Mouse (Mus musculus): ENCODE measurements around the gene Slc46a3. TPM values are rescaled to one million over a fixed set of nuclear protein-coding genes. Genes with fewer than 3 reads are reported as not detected.
"Not testable (repeated sequence)": the region's sequence is repeated elsewhere in the genome, so short reads cannot be mapped to it uniquely, and the experiment has no call there.

Gene Slc46a3
- polyA plus RNA-seq, 1 experiment from 2014 or later, result 2.4 TPM

DNA sequence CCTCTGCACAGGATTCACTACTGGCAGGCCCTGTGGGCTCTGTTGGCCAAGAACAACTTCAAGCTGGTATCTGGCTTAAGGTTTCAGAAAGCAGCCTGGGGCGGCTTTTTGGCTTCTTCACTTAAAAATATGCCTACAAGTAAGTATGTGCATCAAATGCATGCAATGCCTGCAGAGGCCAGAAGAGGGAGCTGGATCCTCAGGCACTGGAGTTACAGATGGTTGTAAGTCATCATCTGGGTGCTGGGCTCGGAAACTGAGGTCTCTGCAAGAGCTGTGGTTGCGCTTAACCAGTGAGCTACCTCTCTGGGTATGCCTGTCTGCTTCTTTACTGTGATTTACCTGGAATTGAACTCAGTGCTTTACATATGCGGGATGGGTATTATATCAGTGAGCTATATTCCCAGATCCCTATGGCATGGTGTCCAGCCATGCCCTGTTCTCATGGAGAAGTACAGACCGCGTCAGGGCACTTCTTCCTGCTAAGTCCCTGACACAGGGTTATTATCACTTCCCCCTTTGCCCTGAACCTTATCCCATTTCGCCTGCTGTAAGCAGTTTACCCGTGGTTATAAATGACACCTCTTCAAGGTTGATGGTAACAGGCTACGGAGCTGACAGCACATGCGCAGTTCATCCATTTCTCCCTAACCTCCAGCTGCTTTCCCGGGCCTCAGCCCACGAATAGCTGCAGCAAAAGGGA lies 16.3 kb upstream of the Slc46a3 start:
- WGBS, result 91% methylated on average over 12 of the region's 12 CpGs
- DNase-seq (ENCODE audit: low spot score), result no peak
- Histone ChIP-seq H3K27ac (no peak overlapping the region), H3K4me3 (no peak overlapping the region), H3K9me3 (replicated peaks) (no peaks in the 10 kb centered on the region), H3K27me3 (ENCODE audit: low read depth, poor library complexity, severe bottlenecking) (no peaks in the 10 kb centered on the region), H3K36me3 (no peaks in the 10 kb centered on the region), H3K4me1 (peaks cover 14% of the 10 kb centered on the region)

GRCm38 (mm10) chr5:147907851-147908250 lies 13.2 kb upstream of the Slc46a3 start:
- Histone ChIP-seq H3K36me3 (no peaks in the 10 kb centered on the region), H3K27me3 (ENCODE audit: low read depth, poor library complexity, severe bottlenecking) (no peaks in the 10 kb centered on the region), H3K4me3 (no peak overlapping the region), H3K27ac (no peak overlapping the region), H3K9me3 (replicated peaks) (no peaks in the 10 kb centered on the region), H3K4me1 (no peaks in the 10 kb centered on the region)
- DNase-seq (ENCODE audit: low spot score), result no peak
- 87% methylated on average over 8 of the region's 8 CpGs for WGBS

DNA sequence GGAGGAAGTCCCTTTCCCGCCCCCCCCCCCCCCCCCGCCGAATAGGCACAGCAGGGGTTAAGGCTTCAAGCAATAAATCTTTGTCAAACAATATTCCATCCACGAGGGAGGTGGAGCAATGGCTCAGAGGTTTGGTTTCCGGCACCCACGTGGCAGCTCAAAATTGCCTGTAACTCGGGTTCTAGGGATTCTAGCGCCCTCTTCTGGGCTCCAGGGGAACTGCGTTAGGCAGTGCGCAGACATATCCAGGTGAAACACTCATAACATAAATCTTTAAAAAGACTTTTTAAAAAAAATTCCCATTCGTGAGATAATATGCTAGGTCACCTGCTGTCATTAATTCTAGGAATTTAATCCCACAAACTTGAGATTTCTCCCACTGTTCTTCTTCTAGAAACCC lies 12.5 kb upstream of the Slc46a3 start:
- Histone ChIP-seq H3K4me1 (no peaks in the 10 kb centered on the region), H3K36me3 (no peaks in the 10 kb centered on the region), H3K9me3 (replicated peaks) (no peaks in the 10 kb centered on the region), H3K27me3 (ENCODE audit: low read depth, poor library complexity, severe bottlenecking) (no peaks in the 10 kb centered on the region), H3K4me3 (no peak overlapping the region), H3K27ac (no peak overlapping the region)
- 53% methylated on average over 11 of the region's 11 CpGs for WGBS
- DNase-seq (ENCODE audit: low spot score), result no peak

GRCm38 (mm10) chr5:147903166-147903565 lies 8.6 kb upstream of the Slc46a3 start:
- H3K36me3 ChIP-seq, result no peaks in the 10 kb centered on the region
- H3K27me3 ChIP-seq (ENCODE audit: low read depth, poor library complexity, severe bottlenecking), result no peaks in the 10 kb centered on the region
- no peaks in the 10 kb centered on the region for H3K9me3 ChIP-seq (replicated peaks)
- DNase-seq (ENCODE audit: low spot score), result no peak
- H3K4me1 ChIP-seq, result no peaks in the 10 kb centered on the region
- 92% methylated on average over 9 of the region's 9 CpGs for WGBS
- no peak overlapping the region for H3K27ac ChIP-seq
- H3K4me3 ChIP-seq, result no peak overlapping the region

- no peaks in the 10 kb centered on the region for H3K4me1 ChIP-seq
- WGBS, result 86% methylated on average over 15 of the region's 15 CpGs
- no peaks in the 10 kb centered on the region for H3K9me3 ChIP-seq (replicated peaks)
- no peaks in the 10 kb centered on the region for H3K27me3 ChIP-seq (ENCODE audit: low read depth, poor library complexity, severe bottlenecking)
- no peak overlapping the region for H3K4me3 ChIP-seq
- no peak for DNase-seq (ENCODE audit: low spot score)
- H3K27ac ChIP-seq, result no peak overlapping the region
- no peaks in the 10 kb centered on the region for H3K36me3 ChIP-seq
Measured at GRCm38 (mm10) chr5:147902008-147902757, 7.6 kb upstream of the Slc46a3 start.

GRCm38 (mm10) chr5:147898968-147899549 lies 4.4 kb upstream of the Slc46a3 start:
- no peak overlapping the region for H3K27ac ChIP-seq
- H3K4me1 ChIP-seq, result peaks cover 11% of the 10 kb centered on the region
- WGBS, result 68% methylated on average over 4 of the region's 4 CpGs
- no peaks in the 10 kb centered on the region for H3K36me3 ChIP-seq
- H3K27me3 ChIP-seq (ENCODE audit: low read depth, poor library complexity, severe bottlenecking), result peaks cover 15% of the 10 kb centered on the region
- H3K4me3 ChIP-seq, result no peak overlapping the region
- no peaks in the 10 kb centered on the region for H3K9me3 ChIP-seq (replicated peaks)
- no peak for DNase-seq (ENCODE audit: low spot score)

- Histone ChIP-seq H3K27ac (no peak overlapping the region), H3K4me1 (peaks cover 16% of the 10 kb centered on the region), H3K36me3 (no peaks in the 10 kb centered on the region), H3K27me3 (ENCODE audit: low read depth, poor library complexity, severe bottlenecking) (peaks cover 23% of the 10 kb centered on the region), H3K9me3 (replicated peaks) (no peaks in the 10 kb centered on the region), H3K4me3 (no peak overlapping the region)
- no peak for DNase-seq (ENCODE audit: low spot score)
- WGBS, result 71% methylated on average over 2 of the region's 2 CpGs
Measured at GRCm38 (mm10) chr5:147898254-147898653, 3.6 kb upstream of the Slc46a3 start.

- H3K9me3 ChIP-seq (replicated peaks); H3K4me3 ChIP-seq; H3K36me3 ChIP-seq; H3K27ac ChIP-seq; DNase-seq (ENCODE audit: low spot score): not testable (repeated sequence)
- peaks cover 40% of the 10 kb centered on the region for H3K27me3 ChIP-seq (ENCODE audit: low read depth, poor library complexity, severe bottlenecking)
- WGBS, result 76% methylated on average over 4 of the region's 4 CpGs
- H3K4me1 ChIP-seq, result peaks cover 16% of the 10 kb centered on the region
Measured at GRCm38 (mm10) chr5:147896501-147896900, 1.9 kb upstream of the Slc46a3 start.

- no peak overlapping the region for H3K27ac ChIP-seq
- H3K9me3 ChIP-seq (replicated peaks), result no peaks in the 10 kb centered on the region
- no peaks in the 10 kb centered on the region for H3K36me3 ChIP-seq
- DNase-seq (ENCODE audit: low spot score), result peak; percentile 43
- WGBS, result 22% methylated on average over 16 of the region's 16 CpGs
- H3K4me1 ChIP-seq, result peaks cover 16% of the 10 kb centered on the region
- H3K4me3 ChIP-seq, result peak overlapping the region; percentile 71
- H3K27me3 ChIP-seq (ENCODE audit: low read depth, poor library complexity, severe bottlenecking), result peaks cover 40% of the 10 kb centered on the region
Measured at GRCm38 (mm10) chr5:147895436-147896198, 1.0 kb upstream of the Slc46a3 start.

DNA sequence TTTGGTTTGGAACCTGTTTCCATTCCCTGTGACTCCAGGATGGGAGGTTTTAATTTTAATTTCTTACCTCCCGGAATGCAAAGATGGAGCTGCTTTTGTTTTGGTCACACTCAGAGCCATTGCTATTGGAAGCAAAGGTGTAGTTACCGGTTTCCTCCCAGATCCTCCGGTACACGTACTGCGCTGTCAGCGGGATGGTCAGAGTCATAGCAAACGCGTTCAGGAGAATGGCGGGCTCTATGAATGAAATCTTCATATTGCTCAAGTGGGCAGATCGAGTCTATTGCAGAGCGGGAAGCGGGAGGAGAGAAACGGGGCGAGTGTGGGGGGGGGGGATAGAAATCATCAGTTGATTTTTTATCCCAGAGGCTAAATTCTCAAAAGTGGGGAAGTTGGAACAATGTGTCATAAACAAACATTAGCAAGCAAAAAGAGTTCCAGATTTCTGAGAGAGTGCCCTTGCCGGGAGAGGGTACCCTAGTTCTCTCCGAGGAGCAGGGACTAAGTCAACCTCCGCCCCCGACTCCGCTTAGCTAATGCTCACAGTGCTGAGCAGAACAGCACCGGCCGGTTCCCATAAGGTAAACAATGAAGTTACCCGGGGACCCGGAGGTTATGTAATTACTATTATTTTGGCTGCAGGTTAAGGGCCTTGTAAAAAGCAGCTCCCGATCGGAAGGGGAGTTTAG lies 705 bp downstream of the Slc46a3 start:
- Histone ChIP-seq H3K36me3 (no peaks in the 10 kb centered on the region), H3K27me3 (ENCODE audit: low read depth, poor library complexity, severe bottlenecking) (peaks cover 40% of the 10 kb centered on the region), H3K27ac (peak overlapping the region; percentile 56; the same call in 1 of the 2 replicates), H3K4me3 (peak overlapping the region; percentile 71), H3K9me3 (replicated peaks) (no peaks in the 10 kb centered on the region), H3K4me1 (peaks cover 16% of the 10 kb centered on the region)
- WGBS, result 2% methylated on average over 25 of the region's 25 CpGs
- peak; percentile 35 for DNase-seq (ENCODE audit: low spot score)

GRCm38 (mm10) chr5:147893143-147893542 lies 1.5 kb downstream of the Slc46a3 start:
- DNase-seq (ENCODE audit: low spot score), result no peak
- WGBS, result 13% methylated on average over 9 of the region's 9 CpGs
- Histone ChIP-seq H3K9me3 (replicated peaks) (no peaks in the 10 kb centered on the region), H3K36me3 (no peaks in the 10 kb centered on the region), H3K27ac (no peak overlapping the region), H3K27me3 (ENCODE audit: low read depth, poor library complexity, severe bottlenecking) (peaks cover 40% of the 10 kb centered on the region), H3K4me3 (no peak overlapping the region), H3K4me1 (peaks cover 16% of the 10 kb centered on the region)

GRCm38 (mm10) chr5:147892735-147893134 lies 1.9 kb downstream of the Slc46a3 start:
- Histone ChIP-seq H3K4me3 (no peak overlapping the region), H3K9me3 (replicated peaks) (no peaks in the 10 kb centered on the region)
- WGBS, result 24% methylated on average over 6 of the region's 6 CpGs

More at GRCm38 (mm10) chr5:147892735-147893134, 1.9 kb downstream of the Slc46a3 start:
- Histone ChIP-seq H3K27me3 (ENCODE audit: low read depth, poor library complexity, severe bottlenecking) (peaks cover 40% of the 10 kb centered on the region), H3K27ac (no peak overlapping the region), H3K36me3 (no peaks in the 10 kb centered on the region), H3K4me1 (peaks cover 16% of the 10 kb centered on the region)
- no peak for DNase-seq (ENCODE audit: low spot score)

Measured in limb, embryonic 10.5 days (tissue).